Mouse (Mus musculus): ENCODE measurements around the gene Nceh1. TPM values are rescaled to one million over a fixed set of nuclear protein-coding genes. Genes with fewer than 3 reads are reported as not detected.

Nceh1 gene
- polyA plus RNA-seq, 1 experiment from 2014 or later = 8.6 TPM

- peak; percentile 19; the same call in 1 of the 2 replicates for ATAC-seq
- H3K9me3 ChIP-seq = no peaks in the 10 kb centered on the region
- 89% methylated on average over 8 of the region's 8 CpGs for WGBS
Measured at GRCm38 (mm10) chr3:27195573-27196227, 12.9 kb downstream of the Nceh1 start.

GRCm38 (mm10) chr3:27196529-27196928 lies 13.8 kb downstream of the Nceh1 start:
- no peak overlapping the region for H3K4me3 ChIP-seq (replicated peaks)
- no peaks in the 10 kb centered on the region for H3K27me3 ChIP-seq (replicated peaks)
- H3K9ac ChIP-seq = no peak overlapping the region
- no peak overlapping the region for H3K27ac ChIP-seq
- no peaks in the 10 kb centered on the region for H3K9me3 ChIP-seq
- 71% methylated on average over 1 of the region's 1 CpGs for WGBS
- H3K36me3 ChIP-seq = no peaks in the 10 kb centered on the region
- no peak overlapping the region for H3K4me2 ChIP-seq (replicated peaks)
- H3K4me1 ChIP-seq (replicated peaks) = no peaks in the 10 kb centered on the region
- peak; percentile 76 for ATAC-seq

More at GRCm38 (mm10) chr3:27195573-27196227, 12.9 kb downstream of the Nceh1 start:
- H3K4me1 ChIP-seq (replicated peaks) = no peaks in the 10 kb centered on the region
- no peak overlapping the region for H3K4me3 ChIP-seq (replicated peaks)
- H3K27me3 ChIP-seq (replicated peaks) = no peaks in the 10 kb centered on the region
- no peak overlapping the region for H3K27ac ChIP-seq
- no peak overlapping the region for H3K9ac ChIP-seq
- no peak overlapping the region for H3K4me2 ChIP-seq (replicated peaks)
- no peaks in the 10 kb centered on the region for H3K36me3 ChIP-seq

- WGBS = 75% methylated on average over 5 of the region's 5 CpGs
- Histone ChIP-seq H3K9me3 (no peaks in the 10 kb centered on the region), H3K27ac (no peak overlapping the region), H3K4me1 (replicated peaks) (no peaks in the 10 kb centered on the region), H3K9ac (no peak overlapping the region), H3K4me2 (replicated peaks) (no peak overlapping the region), H3K27me3 (replicated peaks) (no peaks in the 10 kb centered on the region), H3K4me3 (replicated peaks) (no peak overlapping the region), H3K36me3 (no peaks in the 10 kb centered on the region)
- no peak for ATAC-seq
Measured at GRCm38 (mm10) chr3:27197816-27198215, 15.1 kb downstream of the Nceh1 start.

- Histone ChIP-seq H3K9me3 (no peaks in the 10 kb centered on the region), H3K4me1 (replicated peaks) (no peaks in the 10 kb centered on the region), H3K27me3 (replicated peaks) (no peaks in the 10 kb centered on the region), H3K27ac (no peak overlapping the region), H3K36me3 (no peaks in the 10 kb centered on the region), H3K4me3 (replicated peaks) (no peak overlapping the region), H3K4me2 (replicated peaks) (no peak overlapping the region), H3K9ac (no peak overlapping the region)
- ATAC-seq = no peak
- 91% methylated on average over 7 of the region's 7 CpGs for WGBS
Measured at GRCm38 (mm10) chr3:27199120-27199519, 16.4 kb downstream of the Nceh1 start.

GRCm38 (mm10) chr3:27201728-27202411 lies 19.1 kb downstream of the Nceh1 start:
- H3K27me3 ChIP-seq (replicated peaks) = no peaks in the 10 kb centered on the region
- H3K27ac ChIP-seq = no peak overlapping the region
- peaks cover 12% of the 10 kb centered on the region for H3K4me1 ChIP-seq (replicated peaks)
- H3K9ac ChIP-seq = no peak overlapping the region
- WGBS = 85% methylated on average over 5 of the region's 5 CpGs
- H3K9me3 ChIP-seq = no peaks in the 10 kb centered on the region
- H3K4me2 ChIP-seq (replicated peaks) = no peak overlapping the region
- H3K4me3 ChIP-seq (replicated peaks) = no peak overlapping the region
- H3K36me3 ChIP-seq = no peaks in the 10 kb centered on the region
- ATAC-seq = no peak

- Histone ChIP-seq H3K9ac (no peak overlapping the region), H3K4me1 (replicated peaks) (peaks cover 12% of the 10 kb centered on the region), H3K36me3 (no peaks in the 10 kb centered on the region), H3K4me3 (replicated peaks) (no peak overlapping the region), H3K4me2 (replicated peaks) (no peak overlapping the region), H3K27ac (peak overlapping the region; percentile 41), H3K9me3 (no peaks in the 10 kb centered on the region), H3K27me3 (replicated peaks) (no peaks in the 10 kb centered on the region)
- 0 out of 2 replicates have a peak, but pooled peaks have one; percentile 10 for ATAC-seq
- 31% methylated on average over 5 of the region's 5 CpGs for WGBS
Measured at GRCm38 (mm10) chr3:27205068-27205467, 22.3 kb downstream of the Nceh1 start.

GRCm38 (mm10) chr3:27205514-27206220 lies 22.9 kb downstream of the Nceh1 start:
- H3K27ac ChIP-seq = peak overlapping the region; percentile 41
- 67% methylated on average over 9 of the region's 9 CpGs for WGBS
- H3K9me3 ChIP-seq = no peaks in the 10 kb centered on the region
- H3K4me3 ChIP-seq (replicated peaks) = no peak overlapping the region
- H3K9ac ChIP-seq = no peak overlapping the region
- peak; percentile 18; the same call in 1 of the 2 replicates for ATAC-seq
- H3K36me3 ChIP-seq = no peaks in the 10 kb centered on the region
- H3K4me2 ChIP-seq (replicated peaks) = no peak overlapping the region
- H3K4me1 ChIP-seq (replicated peaks) = peaks cover 12% of the 10 kb centered on the region
- no peaks in the 10 kb centered on the region for H3K27me3 ChIP-seq (replicated peaks)

- Histone ChIP-seq H3K4me1 (replicated peaks) (peaks cover 12% of the 10 kb centered on the region), H3K9me3 (no peaks in the 10 kb centered on the region), H3K4me2 (replicated peaks) (no peak overlapping the region), H3K27me3 (replicated peaks) (no peaks in the 10 kb centered on the region), H3K36me3 (no peaks in the 10 kb centered on the region), H3K4me3 (replicated peaks) (no peak overlapping the region), H3K27ac (peak overlapping the region; percentile 41; the same call in 1 of the 2 replicates), H3K9ac (no peak overlapping the region)
- 44% methylated on average over 4 of the region's 4 CpGs for WGBS
- ATAC-seq = peak; percentile 3; the same call in 1 of the 2 replicates
Measured at GRCm38 (mm10) chr3:27206221-27206560, 23.4 kb downstream of the Nceh1 start.

GRCm38 (mm10) chr3:27206577-27206976 lies 23.8 kb downstream of the Nceh1 start:
- H3K4me2 ChIP-seq (replicated peaks) = no peak overlapping the region
- ATAC-seq = no peak
- no peaks in the 10 kb centered on the region for H3K27me3 ChIP-seq (replicated peaks)
- H3K27ac ChIP-seq = peak overlapping the region; percentile 41; the same call in 1 of the 2 replicates
- H3K9me3 ChIP-seq = no peaks in the 10 kb centered on the region
- H3K4me3 ChIP-seq (replicated peaks) = no peak overlapping the region
- 76% methylated on average over 8 of the region's 8 CpGs for WGBS
- H3K4me1 ChIP-seq (replicated peaks) = peaks cover 12% of the 10 kb centered on the region
- H3K9ac ChIP-seq = no peak overlapping the region
- no peaks in the 10 kb centered on the region for H3K36me3 ChIP-seq

- 83% methylated on average over 9 of the region's 9 CpGs for WGBS
- H3K9me3 ChIP-seq = no peaks in the 10 kb centered on the region
- no peak overlapping the region for H3K4me2 ChIP-seq (replicated peaks)
- no peak for ATAC-seq
- no peaks in the 10 kb centered on the region for H3K36me3 ChIP-seq
- no peak overlapping the region for H3K4me3 ChIP-seq (replicated peaks)
- no peak overlapping the region for H3K9ac ChIP-seq
- no peaks in the 10 kb centered on the region for H3K27me3 ChIP-seq (replicated peaks)
- H3K4me1 ChIP-seq (replicated peaks) = peaks cover 10% of the 10 kb centered on the region
- H3K27ac ChIP-seq = no peak overlapping the region
Measured at GRCm38 (mm10) chr3:27209707-27210106, 26.9 kb downstream of the Nceh1 start.

GRCm38 (mm10) chr3:27210271-27210670 lies 27.5 kb downstream of the Nceh1 start:
- H3K4me2 ChIP-seq (replicated peaks) = no peak overlapping the region

GRCm38 (mm10) chr3:27214016-27214816 lies 31.5 kb downstream of the Nceh1 start:
- Histone ChIP-seq H3K27ac (no peak overlapping the region), H3K36me3 (no peaks in the 10 kb centered on the region), H3K4me2 (replicated peaks) (no peak overlapping the region), H3K9me3 (no peaks in the 10 kb centered on the region), H3K9ac (no peak overlapping the region), H3K4me1 (replicated peaks) (no peaks in the 10 kb centered on the region), H3K27me3 (replicated peaks) (no peaks in the 10 kb centered on the region), H3K4me3 (replicated peaks) (no peak overlapping the region)
- 77% methylated on average over 8 of the region's 8 CpGs for WGBS
- ATAC-seq = no peak; the same call in 1 of the 2 replicates

More at GRCm38 (mm10) chr3:27210271-27210670, 27.5 kb downstream of the Nceh1 start:
- Histone ChIP-seq H3K4me3 (replicated peaks) (no peak overlapping the region), H3K27ac (no peak overlapping the region), H3K9ac (no peak overlapping the region), H3K36me3 (no peaks in the 10 kb centered on the region), H3K9me3 (no peaks in the 10 kb centered on the region), H3K4me1 (replicated peaks) (peaks cover 5% of the 10 kb centered on the region; the same call in 1 of the 2 replicates), H3K27me3 (replicated peaks) (no peaks in the 10 kb centered on the region)
- 62% methylated on average over 7 of the region's 7 CpGs for WGBS
- no peak for ATAC-seq
